Mouse (Mus musculus) G1E (cell line): ENCODE measurements around the gene Tcte1.

Experiments
- CTCF ChIP-seq: IDR thresholded peaks from 2 replicates; pipeline ENCODE4 v1.5.1; 2012; ENCODE audit warnings: low read depth, low read length, inconsistent platforms, mixed read lengths
- POLR2AphosphoS5 ChIP-seq: IDR thresholded peaks from 2 replicates; pipeline ENCODE4 v1.6.1; 2012; ENCODE audit warnings: low read depth, low read length, inconsistent platforms; ENCODE audit not compliant: insufficient replicate concordance
- TAL1 ChIP-seq: conservative IDR thresholded peaks from 2 replicates; pipeline ENCODE4 v1.6.1; 2012; ENCODE audit warnings: low read depth, low read length, inconsistent platforms, mixed read lengths

- TF ChIP-seq CTCF (no peak), POLR2AphosphoS5 (no peak), TAL1 (no peak)
Observed at GRCm38 (mm10) chr17:45517549-45518215, 5.6 kb upstream of the Tcte1 start.
